Mouse (Mus musculus): Measurements from ENCODE around the gene Klf14. TPM values are rescaled to one million over a fixed set of nuclear protein-coding genes. Genes with fewer than 3 reads are reported as not detected.

Gene Klf14
- polyA plus RNA-seq (2014; fragmentation: Nextera tagmentation; extraction: Ambion mirVana), result 0.70 and 0.81 TPM in 2 replicates

DNA sequence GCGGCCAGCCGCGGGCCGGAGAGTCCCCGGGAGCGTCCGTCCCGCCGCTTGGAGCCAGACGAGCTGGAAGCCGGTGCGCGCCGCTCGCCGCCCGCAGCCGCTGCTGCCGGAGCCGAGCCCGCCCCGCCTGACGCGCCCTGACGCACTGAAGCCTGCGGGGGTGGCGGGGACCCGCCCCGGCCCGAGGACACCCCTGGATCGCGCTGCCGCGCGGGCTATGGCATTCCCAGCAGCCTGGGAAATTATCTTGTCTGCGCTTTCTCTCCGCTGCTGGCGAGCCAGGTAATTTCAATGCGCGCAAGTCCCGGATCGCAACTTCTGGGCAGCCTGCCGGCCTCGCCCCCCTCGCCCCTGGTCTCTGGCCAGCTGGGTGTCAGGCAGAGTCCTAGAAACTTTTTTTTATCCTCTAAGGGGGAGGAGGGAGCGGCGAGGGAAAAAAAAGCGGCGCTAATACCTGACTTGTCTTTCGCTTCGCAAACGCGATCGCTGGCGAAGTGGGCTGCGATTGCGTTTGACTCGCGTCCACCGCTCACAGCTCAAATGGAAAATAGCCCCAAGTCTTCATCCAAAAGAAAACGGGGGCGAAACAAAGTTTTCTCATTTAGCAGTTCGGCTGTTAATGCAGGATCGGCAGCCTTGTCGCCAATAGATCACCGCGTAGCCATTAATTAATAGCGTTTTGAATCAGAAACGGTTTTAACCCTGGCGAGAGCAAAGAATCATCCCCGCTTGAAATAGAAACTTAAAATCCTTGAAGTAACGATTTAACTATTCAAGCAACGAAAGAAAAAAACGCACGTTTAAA lies at the start of gene Klf14:
Gene Klf14 (minus strand): TSS at position 343 of the 805 bp plus-strand sequence.
- DNase-seq (ENCODE audit: low spot score, missing footprints) (peak; percentile 97), ATAC-seq (ENCODE audit: low FRiP score) (0 out of 2 replicates have a peak, but pooled peaks have one; percentile 48)
- Histone ChIP-seq H3K4me1 (ENCODE audit: control insufficient read depth, insufficient read depth, low read length) (no peaks in the 10 kb centered on the region), H3K4me3 (ENCODE audit: low read depth, low read length) (peak within 1 kb of the TSS; percentile 54), H3K27me3 (ENCODE audit: control insufficient read depth, insufficient read depth, low read length) (peaks cover 55% of the 10 kb centered on the region), H3K9me3 (ENCODE audit: control insufficient read depth, low read length) (peaks cover 23% of the 10 kb centered on the region), H3K4me2 (peak within 1 kb of the TSS; percentile 77), H3K27ac (ENCODE audit: low read depth, low read length) (no peak within 1 kb of the TSS), H3K9ac (ENCODE audit: low read length) (peak within 1 kb of the TSS; percentile 44; the same call in 1 of the 2 replicates), H3K36me3 (ENCODE audit: control insufficient read depth, insufficient read depth, low read length) (no peaks in the 10 kb centered on the region)
- under 1% methylated on average over 72 of the region's 75 CpGs for WGBS

DNA sequence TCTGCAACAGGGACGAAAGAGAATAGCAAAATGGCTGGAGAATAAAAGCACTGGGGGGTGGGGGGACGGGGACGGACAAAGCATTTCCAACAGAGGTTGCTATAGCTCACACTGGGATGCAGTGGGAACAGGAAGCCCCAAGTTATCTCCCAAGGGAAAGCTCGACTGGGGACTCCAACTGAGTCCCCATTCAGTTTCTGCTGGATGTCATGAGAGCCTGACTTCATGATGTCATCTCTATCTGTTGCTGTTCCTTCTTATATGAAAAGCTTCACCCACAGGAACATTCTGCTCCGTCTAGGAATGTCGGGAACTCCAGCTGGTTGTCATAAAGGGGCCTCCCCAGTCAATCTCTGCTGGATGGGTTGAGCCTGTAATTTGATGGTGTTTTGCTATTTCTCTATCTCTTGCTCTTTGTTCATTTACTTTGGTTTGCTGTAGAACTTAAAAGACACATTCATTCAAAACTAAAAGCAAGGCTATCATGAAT lies 47.3 kb upstream of the Klf14 start:
- WGBS, result 78% methylated on average over 6 of the region's 6 CpGs
- peak; percentile 35 for DNase-seq (ENCODE audit: low spot score, missing footprints)
- Histone ChIP-seq H3K36me3 (ENCODE audit: control insufficient read depth, insufficient read depth, low read length) (no peaks in the 10 kb centered on the region), H3K4me3 (ENCODE audit: low read depth, low read length) (no peak overlapping the region), H3K9ac (ENCODE audit: low read length) (no peak overlapping the region), H3K4me2 (no peak overlapping the region), H3K9me3 (ENCODE audit: control insufficient read depth, low read length) (peaks cover 3% of the 10 kb centered on the region; the same call in 1 of the 2 replicates), H3K4me1 (ENCODE audit: control insufficient read depth, insufficient read depth, low read length) (peaks cover 3% of the 10 kb centered on the region; the same call in 1 of the 2 replicates), H3K27ac (ENCODE audit: low read depth, low read length) (no peak overlapping the region), H3K27me3 (ENCODE audit: control insufficient read depth, insufficient read depth, low read length) (no peaks in the 10 kb centered on the region)
- no peak for ATAC-seq (ENCODE audit: low FRiP score)

- Histone ChIP-seq H3K4me3 (ENCODE audit: low read depth, low read length) (no peak overlapping the region), H3K9ac (ENCODE audit: low read length) (no peak overlapping the region), H3K4me2 (no peak overlapping the region), H3K36me3 (ENCODE audit: control insufficient read depth, insufficient read depth, low read length) (no peaks in the 10 kb centered on the region), H3K9me3 (ENCODE audit: control insufficient read depth, low read length) (no peaks in the 10 kb centered on the region), H3K27ac (ENCODE audit: low read depth, low read length) (no peak overlapping the region), H3K27me3 (ENCODE audit: control insufficient read depth, insufficient read depth, low read length) (no peaks in the 10 kb centered on the region), H3K4me1 (ENCODE audit: control insufficient read depth, insufficient read depth, low read length) (no peaks in the 10 kb centered on the region)
- DNase-seq (ENCODE audit: low spot score, missing footprints) (peak; percentile 57), ATAC-seq (ENCODE audit: low FRiP score) (no peak)
- WGBS, result 90% methylated on average over 5 of the region's 5 CpGs
Measured at GRCm38 (mm10) chr6:30986393-30986792, 27.5 kb upstream of the Klf14 start.

- no peak overlapping the region for H3K9ac ChIP-seq (ENCODE audit: low read length)
- no peak overlapping the region for H3K4me2 ChIP-seq
- H3K4me1 ChIP-seq (ENCODE audit: control insufficient read depth, insufficient read depth, low read length), result no peaks in the 10 kb centered on the region
- no peak overlapping the region for H3K27ac ChIP-seq (ENCODE audit: low read depth, low read length)
- peak; percentile 87 for DNase-seq (ENCODE audit: low spot score, missing footprints)
- ATAC-seq (ENCODE audit: low FRiP score), result no peak
- no peaks in the 10 kb centered on the region for H3K27me3 ChIP-seq (ENCODE audit: control insufficient read depth, insufficient read depth, low read length)
- no peaks in the 10 kb centered on the region for H3K9me3 ChIP-seq (ENCODE audit: control insufficient read depth, low read length)
- no peak overlapping the region for H3K4me3 ChIP-seq (ENCODE audit: low read depth, low read length)
- 76% methylated on average over 4 of the region's 4 CpGs for WGBS
- no peaks in the 10 kb centered on the region for H3K36me3 ChIP-seq (ENCODE audit: control insufficient read depth, insufficient read depth, low read length)
Measured at GRCm38 (mm10) chr6:30983021-30983420, 24.1 kb upstream of the Klf14 start.

DNA sequence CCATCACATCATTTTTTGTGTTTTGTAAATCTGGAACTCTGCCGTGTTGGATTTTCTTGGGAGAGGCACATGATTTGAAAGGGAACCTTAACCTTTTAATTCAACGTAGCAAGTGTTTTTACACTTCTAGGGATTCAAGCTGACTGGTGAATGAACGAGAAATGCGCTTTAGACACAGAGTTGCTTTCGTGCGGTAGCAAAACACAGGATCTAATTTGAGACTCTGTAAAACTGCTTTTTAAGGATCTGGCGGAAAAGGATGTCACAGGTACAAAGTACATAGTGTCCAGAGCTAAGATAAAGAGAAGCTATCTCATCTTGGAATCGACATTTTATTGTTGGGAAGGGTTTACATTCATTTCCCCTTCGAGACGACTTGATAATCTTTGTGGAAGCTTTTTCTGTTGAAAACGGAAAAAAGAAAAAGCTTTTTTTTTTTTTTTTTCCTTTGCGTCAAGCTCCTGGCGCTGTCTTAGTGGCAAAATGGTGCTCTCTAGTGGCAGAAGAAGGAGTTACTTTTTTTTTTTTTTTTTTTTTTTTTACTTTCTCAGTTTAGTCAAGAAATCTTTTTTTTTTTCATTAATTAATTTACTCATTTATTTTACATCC lies 23.6 kb upstream of the Klf14 start:
- 27% methylated on average over 13 of the region's 13 CpGs for WGBS
- no peaks in the 10 kb centered on the region for H3K36me3 ChIP-seq (ENCODE audit: control insufficient read depth, insufficient read depth, low read length)
- no peaks in the 10 kb centered on the region for H3K27me3 ChIP-seq (ENCODE audit: control insufficient read depth, insufficient read depth, low read length)
- no peaks in the 10 kb centered on the region for H3K4me1 ChIP-seq (ENCODE audit: control insufficient read depth, insufficient read depth, low read length)
- H3K9ac ChIP-seq (ENCODE audit: low read length), result peak overlapping the region; percentile 11; the same call in 1 of the 2 replicates
- no peaks in the 10 kb centered on the region for H3K9me3 ChIP-seq (ENCODE audit: control insufficient read depth, low read length)
- ATAC-seq (ENCODE audit: low FRiP score), result no peak
- H3K27ac ChIP-seq (ENCODE audit: low read depth, low read length), result no peak overlapping the region
- H3K4me2 ChIP-seq, result peak overlapping the region; percentile 35
- DNase-seq (ENCODE audit: low spot score, missing footprints), result no peak
- no peak overlapping the region for H3K4me3 ChIP-seq (ENCODE audit: low read depth, low read length)

DNA sequence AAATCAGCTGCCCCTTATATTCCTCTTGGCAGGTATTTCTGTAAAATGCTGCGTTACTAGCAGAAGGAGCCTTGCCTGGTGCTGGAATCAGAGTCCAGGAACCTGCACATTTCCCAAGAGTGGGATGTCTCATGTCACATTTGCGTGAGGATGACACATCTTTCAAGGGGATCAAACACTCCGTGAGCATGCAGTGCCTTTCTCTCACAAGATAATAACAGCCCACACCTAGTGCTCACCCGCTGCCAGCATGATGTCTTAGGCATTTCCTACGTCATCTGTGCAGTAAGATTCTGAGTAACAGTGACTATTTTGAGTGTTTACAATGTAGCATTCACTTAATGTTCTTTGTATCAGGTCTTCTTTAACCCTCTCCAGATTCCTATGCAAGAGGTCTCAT lies 22.5 kb upstream of the Klf14 start:
- Histone ChIP-seq H3K4me3 (ENCODE audit: low read depth, low read length) (no peak overlapping the region), H3K27me3 (ENCODE audit: control insufficient read depth, insufficient read depth, low read length) (no peaks in the 10 kb centered on the region), H3K36me3 (ENCODE audit: control insufficient read depth, insufficient read depth, low read length) (no peaks in the 10 kb centered on the region), H3K4me2 (no peak overlapping the region), H3K9ac (ENCODE audit: low read length) (no peak overlapping the region), H3K9me3 (ENCODE audit: control insufficient read depth, low read length) (no peaks in the 10 kb centered on the region), H3K27ac (ENCODE audit: low read depth, low read length) (no peak overlapping the region), H3K4me1 (ENCODE audit: control insufficient read depth, insufficient read depth, low read length) (no peaks in the 10 kb centered on the region)
- WGBS, result 87% methylated on average over 5 of the region's 5 CpGs
- DNase-seq (ENCODE audit: low spot score, missing footprints) (no peak), ATAC-seq (ENCODE audit: low FRiP score) (no peak)

- 86% methylated on average over 1 of the region's 1 CpGs for WGBS
- ATAC-seq (ENCODE audit: low FRiP score), result no peak
- Histone ChIP-seq H3K27me3 (ENCODE audit: control insufficient read depth, insufficient read depth, low read length) (no peaks in the 10 kb centered on the region), H3K9ac (ENCODE audit: low read length) (no peak overlapping the region), H3K4me1 (ENCODE audit: control insufficient read depth, insufficient read depth, low read length) (no peaks in the 10 kb centered on the region), H3K36me3 (ENCODE audit: control insufficient read depth, insufficient read depth, low read length) (no peaks in the 10 kb centered on the region), H3K27ac (ENCODE audit: low read depth, low read length) (no peak overlapping the region), H3K9me3 (ENCODE audit: control insufficient read depth, low read length) (no peaks in the 10 kb centered on the region), H3K4me3 (ENCODE audit: low read depth, low read length) (no peak overlapping the region), H3K4me2 (no peak overlapping the region)
- DNase-seq (ENCODE audit: low spot score, missing footprints), result peak; percentile 67
Measured at GRCm38 (mm10) chr6:30978615-30979014, 19.7 kb upstream of the Klf14 start.

DNA sequence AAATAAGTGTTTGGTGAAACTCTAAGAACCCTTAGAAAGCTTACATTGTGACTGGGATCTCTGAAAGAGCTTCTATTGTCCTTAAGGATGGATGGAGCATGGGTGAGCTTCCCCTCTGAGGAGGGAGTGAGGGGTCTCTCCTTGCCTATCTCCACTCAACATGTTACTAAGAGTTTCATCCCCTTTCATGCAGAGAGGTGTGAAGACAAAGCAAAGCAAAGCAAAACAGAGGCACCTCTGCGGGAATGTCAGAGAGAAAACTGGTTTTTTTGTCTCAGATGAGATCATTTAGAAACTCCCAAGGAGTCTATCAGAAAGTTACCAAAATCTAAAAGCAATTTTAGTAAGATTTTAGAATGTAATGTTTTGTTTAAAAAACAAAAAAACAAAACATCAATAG lies 13.2 kb upstream of the Klf14 start:
- H3K4me1 ChIP-seq (ENCODE audit: control insufficient read depth, insufficient read depth, low read length), result no peaks in the 10 kb centered on the region
- DNase-seq (ENCODE audit: low spot score, missing footprints) (peak; percentile 62), ATAC-seq (ENCODE audit: low FRiP score) (no peak)
- no peaks in the 10 kb centered on the region for H3K27me3 ChIP-seq (ENCODE audit: control insufficient read depth, insufficient read depth, low read length)
- 77% methylated on average over 1 of the region's 1 CpGs for WGBS
- no peak overlapping the region for H3K4me2 ChIP-seq
- H3K9me3 ChIP-seq (ENCODE audit: control insufficient read depth, low read length), result no peaks in the 10 kb centered on the region
- no peak overlapping the region for H3K27ac ChIP-seq (ENCODE audit: low read depth, low read length)
- H3K9ac ChIP-seq (ENCODE audit: low read length), result no peak overlapping the region
- H3K4me3 ChIP-seq (ENCODE audit: low read depth, low read length), result no peak overlapping the region
- H3K36me3 ChIP-seq (ENCODE audit: control insufficient read depth, insufficient read depth, low read length), result no peaks in the 10 kb centered on the region

Measured in midbrain, embryonic 11.5 days (tissue).